Mouse (Mus musculus) ES-Bruce4 (cell line): ENCODE results near the gene Eif4e1b.

Experiments used
- CTCF ChIP-seq: IDR thresholded peaks from one replicate; pipeline ENCODE4 v1.8.1; 2011; ENCODE audit warnings: low read depth, low read length
- EP300 ChIP-seq: IDR thresholded peaks from 2 replicates; pipeline ENCODE4 v1.6.1; 2011; ENCODE audit warnings: low read depth, low read length; ENCODE audit not compliant: insufficient read depth
- POLR2A ChIP-seq: IDR thresholded peaks from one replicate; pipeline ENCODE4 v1.8.1; 2011; ENCODE audit warnings: low read length; ENCODE audit not compliant: insufficient read depth

GRCm38 (mm10) chr13:54797861-54798643 lies 14.3 kb downstream of the Eif4e1b start:
- TF ChIP-seq EP300 (no peak), POLR2A (no peak), CTCF (no peak)
